Mouse (Mus musculus) cortical plate, adult 2 months (tissue): ENCODE data around the gene Abcc8.

Source experiments
- CTCF ChIP-seq: fragments of 200-500 bp; IDR thresholded peaks from 2 replicates; pipeline ENCODE4 v1.5.1; 2011; ENCODE audit warnings: mild to moderate bottlenecking, control low read depth, low read length; ENCODE audit not compliant: insufficient read depth; ENCODE audit errors: extremely low read depth
- POLR2A ChIP-seq: fragments of 200-500 bp; IDR thresholded peaks from 2 replicates; pipeline ENCODE4 v1.6.1; 2011; ENCODE audit warnings: mild to moderate bottlenecking, low read length, control low read depth; ENCODE audit not compliant: insufficient read depth; ENCODE audit errors: extremely low read depth

GRCm38 (mm10) chr7:46157746-46158145, 22.1 kb downstream of the Abcc8 start:
- TF ChIP-seq CTCF: no peak
- no peak for TF ChIP-seq POLR2A
